Mouse (Mus musculus): ENCODE data around the gene Cntnap2.
A peak's percentile ranks its signal among the peaks of the same experiment; 100 is the strongest.
"Not testable (repeated sequence)": the region's sequence is repeated elsewhere in the genome, so short reads cannot be mapped to it uniquely, and the experiment has no call there.

Cntnap2 gene

GRCm38 (mm10) chr6:46963261-46963660 lies 1904.1 kb downstream of the Cntnap2 start:
- DNase-seq (ENCODE audit: low spot score in 2 of 2), result no peak

DNA sequence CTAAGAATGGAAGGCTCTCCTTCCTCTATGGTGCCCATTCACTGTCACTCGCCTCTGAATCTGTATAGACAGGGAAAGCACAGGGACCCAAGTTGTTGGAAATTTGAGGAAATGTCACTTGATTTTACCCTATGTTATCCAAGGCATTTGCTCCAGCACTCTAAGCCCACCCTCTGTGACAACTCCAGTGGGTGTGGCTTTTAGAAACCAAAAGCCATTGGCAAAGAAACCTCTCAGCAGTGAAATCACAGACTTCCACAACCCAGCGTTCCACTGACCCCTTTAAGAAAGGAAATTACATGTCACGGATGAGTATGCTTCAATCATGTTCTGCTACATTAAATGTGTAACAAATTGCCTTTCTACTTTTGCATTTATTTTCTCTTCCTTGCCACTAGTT lies 1904.5 kb downstream of the Cntnap2 start:
- DNase-seq (ENCODE audit: low spot score in 2 of 2), result no peak

- no peak for DNase-seq (ENCODE audit: low spot score in 2 of 2)
These were observed 1913.5 kb downstream of the Cntnap2 start for GRCm38 (mm10) chr6:46972640-46973039.

- no peak for DNase-seq (ENCODE audit: low spot score in 2 of 2)
These were observed 1936.9 kb downstream of the Cntnap2 start for GRCm38 (mm10) chr6:46996010-46996602.

DNA sequence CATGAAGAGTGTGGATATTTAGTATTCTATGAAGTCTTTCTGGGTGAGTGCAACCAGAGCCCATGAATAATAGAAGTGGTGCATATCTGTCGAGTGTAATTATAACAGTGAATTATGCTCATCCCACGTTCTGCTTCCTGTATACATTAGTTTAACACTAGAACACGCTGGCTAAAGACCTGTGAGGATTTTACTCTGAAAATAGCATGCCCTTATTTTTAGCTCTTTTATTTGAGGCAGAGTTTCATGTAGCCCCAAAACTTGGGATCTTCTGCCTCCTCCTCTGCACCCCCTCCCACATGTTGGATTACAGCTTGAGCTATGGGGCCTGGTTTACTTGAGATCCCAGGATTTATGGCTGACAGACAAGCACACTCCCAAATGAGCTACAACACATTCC lies 1945.3 kb downstream of the Cntnap2 start:
- no peak for DNase-seq (ENCODE audit: low spot score in 2 of 2)

- DNase-seq (ENCODE audit: low spot score in 2 of 2), result no peak
These were observed 1953.8 kb downstream of the Cntnap2 start for GRCm38 (mm10) chr6:47012933-47013332.

GRCm38 (mm10) chr6:47013535-47013934 lies 1954.4 kb downstream of the Cntnap2 start:
- DNase-seq (ENCODE audit: low spot score in 2 of 2), result peak; percentile 22 to 70

GRCm38 (mm10) chr6:47014886-47015586 lies 1955.9 kb downstream of the Cntnap2 start:
- no peak for DNase-seq (ENCODE audit: low spot score in 2 of 2)

DNA sequence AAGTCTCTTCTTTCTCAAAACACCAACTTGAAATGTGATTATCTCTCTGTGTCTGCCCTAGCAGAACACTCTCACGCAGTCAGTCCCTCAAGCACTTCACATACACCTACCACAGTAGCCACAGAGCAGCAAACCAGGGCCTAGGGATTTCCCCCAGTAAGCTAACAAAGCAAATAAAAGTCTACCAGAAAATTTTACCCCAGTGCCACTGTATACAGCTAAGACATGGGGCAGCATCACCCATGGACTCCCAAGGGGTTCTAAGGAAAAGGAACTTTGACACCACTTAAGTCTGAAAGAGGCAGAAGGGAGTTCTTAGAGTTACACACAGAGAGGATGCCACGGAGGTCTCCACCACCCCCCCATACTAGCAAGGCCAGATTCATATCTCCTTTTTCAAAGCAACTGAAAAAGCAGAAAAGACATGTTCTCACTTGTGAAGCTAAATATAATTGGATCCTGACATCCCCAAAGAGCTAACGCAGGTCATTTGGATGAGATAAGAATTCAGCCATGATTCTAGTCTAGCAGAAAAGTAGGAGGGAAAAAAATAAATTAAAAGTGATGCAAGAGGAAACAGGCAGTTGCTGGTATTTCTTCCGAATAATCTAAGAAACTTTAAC lies 1967.0 kb downstream of the Cntnap2 start:
- DNase-seq (ENCODE audit: low spot score in 2 of 2), result no peak

- no peak for DNase-seq (ENCODE audit: low spot score in 2 of 2)
These were observed 1972.2 kb downstream of the Cntnap2 start for GRCm38 (mm10) chr6:47031362-47031761.

DNA sequence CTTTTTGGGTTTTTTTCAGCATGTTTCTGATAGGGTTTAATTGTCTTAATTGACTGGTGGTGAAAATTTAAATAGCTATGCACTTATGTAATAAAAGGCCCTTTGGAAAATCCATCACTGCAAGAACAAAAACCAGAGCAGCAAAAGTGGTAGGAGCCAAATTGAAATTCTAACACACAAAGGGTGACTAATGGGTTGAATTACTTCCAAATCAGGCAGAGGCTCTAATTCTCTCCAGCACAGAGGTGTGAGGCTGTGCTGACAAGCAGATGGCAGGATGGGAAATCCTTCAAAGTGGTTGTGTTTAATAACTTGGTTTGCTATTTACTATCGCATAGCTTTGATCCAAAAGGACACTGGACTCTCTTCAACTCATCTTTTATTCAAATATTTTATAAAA lies 1983.4 kb downstream of the Cntnap2 start:
- no peak for DNase-seq (ENCODE audit: low spot score in 2 of 2)

DNA sequence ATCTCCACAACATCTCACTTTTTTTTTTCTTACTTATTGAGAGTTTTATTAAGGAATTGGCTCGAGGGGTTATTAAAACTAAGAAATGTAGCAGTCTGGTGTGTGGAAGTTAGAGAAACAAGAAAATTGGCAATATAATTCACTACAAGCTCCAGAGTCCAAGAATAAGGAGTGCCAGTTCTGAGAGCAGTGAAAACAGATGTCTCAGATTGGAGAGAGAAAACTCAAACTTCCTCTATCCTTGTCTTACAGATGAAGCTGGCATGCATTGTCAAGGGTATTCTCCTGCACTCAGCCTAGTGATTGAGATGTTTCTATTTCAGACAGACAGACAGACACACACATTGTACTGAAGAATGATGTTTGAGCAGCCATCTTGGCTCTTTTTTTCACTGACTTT lies 1984.4 kb downstream of the Cntnap2 start:
- DNase-seq (ENCODE audit: low spot score in 2 of 2), result no peak

GRCm38 (mm10) chr6:47044385-47045200 lies 1985.4 kb downstream of the Cntnap2 start:
- no peak for DNase-seq (ENCODE audit: low spot score in 2 of 2)

DNA sequence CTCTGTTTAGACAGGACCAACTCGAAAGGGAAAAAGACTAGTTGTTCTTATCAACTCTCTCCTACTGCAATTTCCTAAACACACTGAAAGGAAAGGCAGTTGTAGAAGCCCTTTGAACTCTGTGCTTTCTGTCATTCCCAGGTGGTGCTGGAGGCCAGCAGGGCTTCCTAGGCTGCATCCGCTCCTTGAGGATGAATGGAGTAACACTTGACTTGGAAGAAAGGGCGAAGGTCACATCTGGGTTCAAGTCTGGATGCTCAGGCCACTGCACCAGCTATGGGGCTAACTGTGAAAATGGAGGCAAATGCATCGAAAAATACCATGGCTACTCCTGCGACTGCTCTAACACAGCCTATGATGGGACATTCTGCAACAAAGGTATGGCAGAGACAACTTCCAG lies 1989.9 kb downstream of the Cntnap2 start:
- no peak for DNase-seq (ENCODE audit: low spot score in 2 of 2)

DNA sequence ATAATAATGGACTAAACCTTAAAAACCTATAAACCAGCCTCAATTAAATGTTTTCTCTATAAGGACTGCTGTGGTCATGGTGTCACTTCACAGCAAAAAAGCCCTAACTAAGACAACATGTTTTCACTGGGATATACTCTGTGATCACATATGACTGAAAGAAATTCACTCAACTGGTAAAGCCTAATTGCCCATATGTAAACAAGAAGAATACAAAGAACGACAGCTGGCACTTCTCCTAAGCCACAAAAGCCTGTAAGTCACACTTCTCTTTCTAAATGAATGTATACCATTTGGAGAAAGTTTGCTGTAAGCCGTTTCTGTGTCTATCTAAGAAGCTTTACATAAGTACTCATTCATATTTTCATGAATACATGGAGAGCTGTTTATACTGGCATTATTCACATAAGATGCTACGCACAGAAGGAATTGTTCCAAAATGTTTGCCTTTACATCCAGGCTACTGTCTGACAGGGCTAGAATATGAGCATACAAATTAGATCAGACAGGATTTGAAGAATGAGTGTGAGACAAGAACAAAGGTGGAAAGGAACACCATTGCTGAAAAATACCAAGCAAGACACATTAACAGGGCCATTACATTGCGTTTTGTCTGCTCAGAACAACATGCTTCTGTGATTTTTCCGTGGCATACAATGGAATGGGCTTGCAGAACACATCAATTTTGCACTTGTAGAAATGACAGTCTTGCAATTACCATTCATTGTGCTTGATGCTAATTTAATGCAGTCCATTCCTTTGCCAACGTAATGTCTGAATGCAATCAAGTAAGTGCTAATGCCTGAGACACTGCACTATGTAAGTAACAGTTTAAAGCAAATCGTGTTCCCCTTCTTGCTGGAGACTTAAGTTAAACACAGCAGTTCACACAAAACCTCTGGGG lies 1991.4 kb downstream of the Cntnap2 start:
- DNase-seq (ENCODE audit: low spot score in 2 of 2), result no peak

- no peak for DNase-seq (ENCODE audit: low spot score in 2 of 2)
These were observed 2002.2 kb downstream of the Cntnap2 start for GRCm38 (mm10) chr6:47061341-47061740.

DNA sequence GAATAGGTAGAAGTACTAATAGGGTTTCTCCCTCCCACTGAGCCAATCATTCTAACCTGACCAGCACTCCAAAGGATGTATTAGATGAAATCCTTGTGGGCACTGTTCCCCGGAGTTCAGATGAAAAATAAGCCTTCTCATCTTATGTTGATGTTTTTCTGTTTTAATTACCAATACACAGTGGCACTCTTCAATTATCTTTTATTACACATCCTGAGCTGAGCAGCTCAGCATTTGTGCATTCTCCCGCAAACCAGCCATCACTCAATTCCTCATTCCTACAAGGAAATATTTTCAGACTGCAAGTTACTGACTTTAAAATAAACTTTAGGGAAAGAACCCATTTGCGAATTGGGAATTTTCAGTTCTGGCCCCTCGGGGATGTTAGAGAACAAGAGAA lies 2030.8 kb downstream of the Cntnap2 start:
- DNase-seq (ENCODE audit: low spot score in 2 of 2), result no peak

- DNase-seq (ENCODE audit: low spot score in 2 of 2), result no peak
These were observed 2045.8 kb downstream of the Cntnap2 start for GRCm38 (mm10) chr6:47104951-47105350.

- DNase-seq (ENCODE audit: low spot score in 2 of 2), result no peak
These were observed 2050.5 kb downstream of the Cntnap2 start for GRCm38 (mm10) chr6:47109582-47110220.

DNA sequence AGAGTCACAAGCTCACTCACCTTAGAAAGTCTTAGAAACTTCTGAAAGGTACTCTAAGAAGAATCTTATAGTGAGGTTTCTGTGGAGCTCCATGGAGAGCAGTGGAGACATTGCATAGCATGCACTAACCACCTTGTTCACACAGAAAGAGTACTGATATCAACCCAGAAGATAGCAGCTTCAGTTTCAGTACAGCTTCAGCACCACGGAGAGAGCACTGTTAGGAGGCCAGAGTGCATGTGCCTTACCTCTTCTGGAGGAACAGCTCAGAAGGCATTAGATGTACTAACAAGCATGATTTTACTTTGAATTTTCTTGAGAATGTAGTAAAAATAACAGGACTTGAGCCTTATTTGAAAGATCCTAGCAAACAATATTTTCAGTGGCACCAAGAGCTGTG lies 2074.9 kb downstream of the Cntnap2 start:
- DNase-seq (ENCODE audit: low spot score in 2 of 2), result not testable (repeated sequence)

- DNase-seq (ENCODE audit: low spot score in 2 of 2), result not testable (repeated sequence)
These were observed 2093.9 kb downstream of the Cntnap2 start for GRCm38 (mm10) chr6:47153018-47153417.
